Mouse (Mus musculus) heart, postnatal 25 days (tissue): ENCODE results near the gene Extl2. TPM values are rescaled to one million over a fixed set of nuclear protein-coding genes. Genes with fewer than 3 reads are reported as not detected.

Experiments
- DNase-seq: peaks from one replicate; pipeline ENCODE4 v3.0.0; 2022; ENCODE audit warnings: low spot score
- intact Hi-C: fragments of 180-260 bp; cut with DNase I; formaldehyde crosslinking; loops from one replicate; pipeline ENCODE4 v1.15.1; 2025
- microRNA-seq: library from miRNA; unstranded; fragments of <30 nt; microRNA quantifications from one replicate; pipeline ENCODE4 v1.2.0, GENCODE M21; 2022
- total RNA-seq, 2 experiments: library from RNA; stranded (reverse); gene quantifications; 2 replicates each; pipeline ENCODE4 v1.2.3; 2021

Gene Extl2
- total RNA-seq, 2 experiments from 2014 or later, result 13.2 to 14.9 TPM

GRCm38 (mm10) chr3:116072584-116072983 is 65.3 kb downstream of the Extl2 start:
- intact Hi-C loops, result no loop called here
- DNase-seq, result no peak

GRCm38 (mm10) chr3:116076739-116077138 is 69.5 kb downstream of the Extl2 start:
- no peak for DNase-seq
- intact Hi-C loops, result no loop called here

GRCm38 (mm10) chr3:116078490-116078889 is 71.2 kb downstream of the Extl2 start:
- intact Hi-C loops, result no loop called here
- DNase-seq, result no peak

Small RNA genes lying within 50 kb of the gene (microRNA-seq; reads per million reads assigned to microRNA genes)
- not detected for gene Mir669n

Other genes with a start within 250 kb of the Extl2 start
- 1 to 10 TPM; 5.2 to 5.6 TPM for gene Dph5, start 119.6 kb upstream of the Extl2 start, total RNA-seq
- gene Slc30a7, start 56 bp upstream of the Extl2 start, total RNA-seq, result 10 to 100 TPM; 14.9 to 18.7 TPM
- gene Vcam1, start 122.2 kb downstream of the Extl2 start, total RNA-seq, result 10 to 100 TPM; 14.7 to 17.1 TPM
- gene Gpr88, start 246.0 kb downstream of the Extl2 start, total RNA-seq, result under 1 TPM in 1 of 2 experiments, not detected in 1; 0.75 TPM